Mouse (Mus musculus): ENCODE results near the gene Gm8947. TPM values are rescaled to one million over a fixed set of nuclear protein-coding genes. Genes with fewer than 3 reads are reported as not detected.
A peak's percentile ranks its signal among the peaks of the same experiment; 100 is the strongest.
"Not testable (repeated sequence)": the region's sequence is repeated elsewhere in the genome, so short reads cannot be mapped to it uniquely, and the experiment has no call there.

Gene Gm8947
- polyA plus RNA-seq, 1 experiment = 0.17 TPM

DNA sequence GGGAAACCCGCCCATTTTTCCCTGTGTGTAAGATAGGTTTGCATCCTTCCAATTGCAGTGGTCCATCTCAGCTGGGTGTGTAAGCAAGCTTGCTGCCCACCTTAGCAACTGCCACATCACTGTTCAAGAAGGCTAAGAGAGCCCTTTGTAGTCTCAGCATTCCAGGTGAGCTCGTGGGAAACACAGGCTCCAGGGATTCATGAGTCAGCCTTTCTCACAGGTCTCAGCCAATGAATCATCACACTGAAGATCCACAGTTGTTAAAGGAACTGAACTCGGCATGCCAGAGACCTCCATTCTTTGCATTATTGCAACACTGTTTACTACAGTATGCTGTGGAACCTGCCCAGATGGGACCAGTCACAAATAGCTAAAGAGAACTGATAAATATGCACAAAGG lies 23.5 kb upstream of the Gm8947 start:
- Histone ChIP-seq H3K4me1 (ENCODE audit: control insufficient read depth, insufficient read depth, low read length) (no peaks in the 10 kb centered on the region), H3K4me3 (ENCODE audit: control insufficient read depth, low read depth, low read length) (no peak overlapping the region), H3K27me3 (ENCODE audit: control insufficient read depth, insufficient read depth, low read length) (no peaks in the 10 kb centered on the region), H3K27ac (ENCODE audit: control insufficient read depth, insufficient read depth, low read depth, low read length) (no peak overlapping the region), H3K36me3 (ENCODE audit: control insufficient read depth, insufficient read depth, low read length) (no peaks in the 10 kb centered on the region)
- TF ChIP-seq CTCF (IDR thresholded peaks at IDR 0.05; ENCODE audit: control insufficient read depth, insufficient read depth, insufficient replicate concordance, low read depth, low read length) (no peak), POLR2A (IDR thresholded peaks at IDR 0.05; ENCODE audit: control insufficient read depth, low read depth, low read length) (no peak)

DNA sequence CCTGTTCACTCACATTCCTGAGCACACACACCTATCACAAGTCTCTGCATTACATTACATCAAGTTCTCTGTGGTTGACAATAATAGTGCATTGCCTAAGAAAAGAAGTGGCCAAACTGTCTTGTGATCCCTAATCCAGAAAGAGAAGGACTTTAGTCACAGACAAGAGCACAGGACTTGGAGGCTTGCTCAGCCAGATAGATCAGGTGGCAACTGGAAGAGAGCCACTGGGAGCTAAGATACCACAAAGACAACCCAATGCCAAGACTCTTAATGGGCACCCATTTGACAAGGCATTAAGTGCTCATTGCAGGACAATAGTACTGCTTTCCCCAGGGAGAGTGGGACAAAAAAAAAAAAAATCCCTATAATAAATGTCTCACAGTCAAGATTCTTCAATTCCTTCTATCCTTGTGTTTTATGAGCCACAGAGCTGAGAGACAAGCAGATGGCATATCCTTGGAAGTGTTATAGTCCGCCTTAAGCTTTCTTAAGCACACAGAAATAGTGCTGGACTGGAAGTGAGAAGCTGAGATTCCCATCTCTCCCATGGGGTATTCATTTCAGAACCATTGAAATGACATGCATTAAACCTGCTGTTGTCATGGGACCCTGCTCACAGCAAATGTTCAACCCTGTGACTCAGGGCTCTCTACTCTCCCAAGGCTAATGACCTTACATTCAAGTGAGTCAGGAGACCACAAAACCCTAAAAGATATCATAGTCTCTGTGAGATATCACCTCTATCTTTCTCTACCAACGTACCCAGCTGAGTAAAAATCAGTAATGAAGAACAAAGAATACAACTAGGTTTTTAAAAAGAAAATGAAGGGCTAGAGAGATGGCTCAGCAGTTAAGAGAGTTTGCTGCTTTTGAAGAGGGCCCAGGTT lies 20.4 kb upstream of the Gm8947 start:
- no peak overlapping the region for H3K4me3 ChIP-seq (ENCODE audit: control insufficient read depth, low read depth, low read length)
- H3K27ac ChIP-seq (ENCODE audit: control insufficient read depth, insufficient read depth, low read depth, low read length) = no peak overlapping the region
- no peaks in the 10 kb centered on the region for H3K36me3 ChIP-seq (ENCODE audit: control insufficient read depth, insufficient read depth, low read length)
- TF ChIP-seq CTCF (IDR thresholded peaks at IDR 0.05; ENCODE audit: control insufficient read depth, insufficient read depth, insufficient replicate concordance, low read depth, low read length) = no peak
- TF ChIP-seq POLR2A (IDR thresholded peaks at IDR 0.05; ENCODE audit: control insufficient read depth, low read depth, low read length) = no peak
- H3K27me3 ChIP-seq (ENCODE audit: control insufficient read depth, insufficient read depth, low read length) = no peaks in the 10 kb centered on the region
- no peaks in the 10 kb centered on the region; the same call in 1 of the 2 replicates for H3K4me1 ChIP-seq (ENCODE audit: control insufficient read depth, insufficient read depth, low read length)

DNA sequence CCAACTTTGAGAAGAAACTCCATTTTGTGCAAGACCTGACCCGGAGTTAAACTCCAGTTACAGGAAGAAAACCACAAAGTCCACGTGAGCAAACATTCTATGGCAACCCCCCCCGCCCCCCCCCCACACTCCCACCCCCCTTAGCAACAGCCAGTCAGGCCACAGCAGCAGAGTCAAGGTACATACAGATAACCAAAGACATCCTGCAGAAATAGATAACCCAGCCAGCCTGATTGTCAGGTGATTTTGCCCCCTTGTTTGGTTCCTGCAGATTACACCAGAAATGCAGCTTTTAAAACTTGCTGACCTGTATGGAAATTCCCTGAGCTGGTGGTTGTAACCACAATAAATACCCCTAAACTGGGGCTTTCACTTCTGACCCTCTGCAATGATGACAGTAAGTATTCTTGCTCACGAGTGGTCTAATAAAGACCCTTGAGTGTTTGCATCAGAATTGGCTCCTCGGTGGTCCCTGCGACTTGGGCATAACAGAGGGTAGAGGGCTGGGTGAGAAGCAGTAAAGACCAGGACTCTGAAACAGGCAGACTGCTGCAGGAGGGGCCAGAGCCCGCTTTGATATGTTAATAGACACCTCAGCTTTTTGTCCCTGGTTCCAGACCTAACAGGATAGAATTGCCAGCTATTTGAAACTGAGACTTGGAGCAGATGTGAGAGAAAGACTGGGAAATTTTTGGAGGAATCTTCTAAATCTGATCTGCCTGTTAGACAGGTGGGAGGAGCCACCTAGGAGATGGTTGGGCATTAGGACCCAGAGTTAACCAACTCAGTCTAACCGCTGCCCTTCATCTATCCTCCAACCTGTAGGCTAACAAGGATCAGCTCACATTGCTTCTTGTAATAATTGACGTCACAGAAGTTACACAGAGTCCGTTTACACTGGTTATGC lies 14.9 kb upstream of the Gm8947 start:
- TF ChIP-seq POLR2A (IDR thresholded peaks at IDR 0.05; ENCODE audit: control insufficient read depth, low read depth, low read length) = no peak
- no peak for TF ChIP-seq CTCF (IDR thresholded peaks at IDR 0.05; ENCODE audit: control insufficient read depth, insufficient read depth, insufficient replicate concordance, low read depth, low read length)
- Histone ChIP-seq H3K27me3 (ENCODE audit: control insufficient read depth, insufficient read depth, low read length) (no peaks in the 10 kb centered on the region), H3K36me3 (ENCODE audit: control insufficient read depth, insufficient read depth, low read length) (no peaks in the 10 kb centered on the region), H3K4me3 (ENCODE audit: control insufficient read depth, low read depth, low read length) (peak overlapping the region; percentile 80), H3K4me1 (ENCODE audit: control insufficient read depth, insufficient read depth, low read length) (peaks cover 4% of the 10 kb centered on the region), H3K27ac (ENCODE audit: control insufficient read depth, insufficient read depth, low read depth, low read length) (peak overlapping the region; percentile 63)

DNA sequence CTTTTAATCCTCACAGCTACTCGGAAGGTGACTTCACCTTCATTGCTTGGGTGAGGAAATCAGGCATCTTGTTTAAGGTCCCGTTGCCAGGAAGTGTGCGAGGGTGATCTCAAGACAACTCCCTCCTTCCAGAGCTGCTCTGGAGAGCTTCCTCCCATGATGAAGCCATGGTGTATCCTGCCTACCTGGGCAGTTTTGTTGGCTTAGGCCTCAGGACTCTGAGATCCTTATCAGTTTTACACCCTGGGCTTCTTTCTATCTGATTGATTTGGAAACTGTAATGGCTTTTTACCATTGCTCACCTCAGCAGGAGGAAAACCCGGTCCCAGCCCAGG lies 14.3 kb upstream of the Gm8947 start:
- TF ChIP-seq CTCF (IDR thresholded peaks at IDR 0.05; ENCODE audit: control insufficient read depth, insufficient read depth, insufficient replicate concordance, low read depth, low read length) (no peak), POLR2A (IDR thresholded peaks at IDR 0.05; ENCODE audit: control insufficient read depth, low read depth, low read length) (no peak)
- Histone ChIP-seq H3K27ac (ENCODE audit: control insufficient read depth, insufficient read depth, low read depth, low read length) (peak overlapping the region; percentile 63), H3K4me1 (ENCODE audit: control insufficient read depth, insufficient read depth, low read length) (peaks cover 4% of the 10 kb centered on the region), H3K27me3 (ENCODE audit: control insufficient read depth, insufficient read depth, low read length) (no peaks in the 10 kb centered on the region), H3K36me3 (ENCODE audit: control insufficient read depth, insufficient read depth, low read length) (no peaks in the 10 kb centered on the region), H3K4me3 (ENCODE audit: control insufficient read depth, low read depth, low read length) (peak overlapping the region; percentile 80)

DNA sequence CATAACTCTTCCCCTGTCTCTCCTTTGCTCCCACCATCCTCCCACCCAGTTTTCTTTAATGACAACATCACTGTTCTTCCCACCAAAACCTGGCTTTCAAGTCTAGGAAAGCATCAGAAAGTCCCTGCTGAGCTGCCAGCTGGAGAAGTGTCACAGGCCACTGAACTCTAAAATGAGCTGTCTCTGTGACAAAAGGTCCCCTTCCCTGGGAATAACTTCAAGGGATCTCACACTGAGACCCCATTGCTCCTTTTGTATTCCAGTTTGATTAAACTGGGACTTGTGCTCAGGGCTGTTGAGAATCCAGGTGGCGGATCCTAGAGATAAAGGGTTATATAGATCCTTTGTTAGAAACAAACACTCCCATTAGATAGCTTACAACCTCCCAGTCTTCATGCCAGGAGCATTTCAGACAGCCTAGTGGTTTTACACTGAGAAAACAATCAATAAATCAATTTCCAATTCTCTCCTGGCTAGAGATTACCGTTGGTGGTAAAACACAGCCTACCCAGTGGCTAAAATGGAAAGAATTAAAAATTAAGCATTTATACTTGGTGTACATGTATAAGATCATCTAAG lies 13.6 kb upstream of the Gm8947 start:
- TF ChIP-seq POLR2A (IDR thresholded peaks at IDR 0.05; ENCODE audit: control insufficient read depth, low read depth, low read length) = no peak
- TF ChIP-seq CTCF (IDR thresholded peaks at IDR 0.05; ENCODE audit: control insufficient read depth, insufficient read depth, insufficient replicate concordance, low read depth, low read length) = no peak
- Histone ChIP-seq H3K36me3 (ENCODE audit: control insufficient read depth, insufficient read depth, low read length) (no peaks in the 10 kb centered on the region), H3K4me1 (ENCODE audit: control insufficient read depth, insufficient read depth, low read length) (peaks cover 4% of the 10 kb centered on the region), H3K27me3 (ENCODE audit: control insufficient read depth, insufficient read depth, low read length) (no peaks in the 10 kb centered on the region), H3K4me3 (ENCODE audit: control insufficient read depth, low read depth, low read length) (peak overlapping the region; percentile 34; the same call in 1 of the 2 replicates), H3K27ac (ENCODE audit: control insufficient read depth, insufficient read depth, low read depth, low read length) (no peak overlapping the region)

DNA sequence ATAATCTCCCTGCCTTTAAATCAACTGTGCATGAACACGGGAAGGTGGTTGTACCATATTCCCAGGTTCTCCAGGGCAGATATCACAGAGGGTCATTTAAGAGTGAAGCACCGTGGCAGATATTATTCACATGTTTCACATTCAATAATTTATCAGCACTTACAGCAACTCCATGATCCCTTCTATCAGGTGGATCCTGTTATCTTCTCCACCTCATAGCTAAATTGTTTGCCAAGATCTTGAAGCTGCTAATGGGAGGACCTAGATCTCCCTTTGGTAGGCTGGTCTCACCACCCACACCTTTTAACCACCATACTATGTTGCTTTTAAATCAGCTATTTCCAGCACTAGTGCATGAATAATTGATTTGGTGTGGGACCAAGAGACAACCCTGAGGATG lies 12.0 kb upstream of the Gm8947 start:
- TF ChIP-seq POLR2A (IDR thresholded peaks at IDR 0.05; ENCODE audit: control insufficient read depth, low read depth, low read length) (no peak), CTCF (IDR thresholded peaks at IDR 0.05; ENCODE audit: control insufficient read depth, insufficient read depth, insufficient replicate concordance, low read depth, low read length) (no peak)
- Histone ChIP-seq H3K27me3 (ENCODE audit: control insufficient read depth, insufficient read depth, low read length) (no peaks in the 10 kb centered on the region), H3K4me1 (ENCODE audit: control insufficient read depth, insufficient read depth, low read length) (peaks cover 4% of the 10 kb centered on the region), H3K36me3 (ENCODE audit: control insufficient read depth, insufficient read depth, low read length) (no peaks in the 10 kb centered on the region), H3K4me3 (ENCODE audit: control insufficient read depth, low read depth, low read length) (no peak overlapping the region), H3K27ac (ENCODE audit: control insufficient read depth, insufficient read depth, low read depth, low read length) (no peak overlapping the region)

DNA sequence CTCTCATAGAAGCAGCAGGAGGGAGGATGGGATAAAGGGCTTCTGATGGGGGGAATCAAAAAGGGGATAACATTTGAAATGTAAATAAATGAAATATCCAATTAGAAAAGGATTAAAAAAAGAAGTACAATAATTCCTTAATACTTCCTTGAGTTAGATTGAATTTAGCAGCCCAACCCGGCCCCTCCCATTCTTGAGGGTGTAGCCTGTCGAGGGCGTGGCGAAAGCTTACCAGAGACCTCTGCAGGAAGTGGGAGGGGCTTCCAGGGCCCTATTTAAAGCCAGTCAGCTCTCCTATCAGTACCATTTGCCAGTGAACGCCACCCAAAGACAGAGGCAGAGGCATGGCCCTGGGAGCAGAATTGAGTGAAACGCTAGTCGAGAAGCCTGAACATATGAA lies 9.9 kb upstream of the Gm8947 start, which contains the start of gene Gm47985:
Gene Gm47985 (plus strand): TSS at position 272 of the 400 bp plus-strand sequence.
- not testable (repeated sequence) for H3K27ac ChIP-seq (ENCODE audit: control insufficient read depth, insufficient read depth, low read depth, low read length); H3K4me1 ChIP-seq (ENCODE audit: control insufficient read depth, insufficient read depth, low read length); H3K27me3 ChIP-seq (ENCODE audit: control insufficient read depth, insufficient read depth, low read length); H3K4me3 ChIP-seq (ENCODE audit: control insufficient read depth, low read depth, low read length); H3K36me3 ChIP-seq (ENCODE audit: control insufficient read depth, insufficient read depth, low read length)

DNA sequence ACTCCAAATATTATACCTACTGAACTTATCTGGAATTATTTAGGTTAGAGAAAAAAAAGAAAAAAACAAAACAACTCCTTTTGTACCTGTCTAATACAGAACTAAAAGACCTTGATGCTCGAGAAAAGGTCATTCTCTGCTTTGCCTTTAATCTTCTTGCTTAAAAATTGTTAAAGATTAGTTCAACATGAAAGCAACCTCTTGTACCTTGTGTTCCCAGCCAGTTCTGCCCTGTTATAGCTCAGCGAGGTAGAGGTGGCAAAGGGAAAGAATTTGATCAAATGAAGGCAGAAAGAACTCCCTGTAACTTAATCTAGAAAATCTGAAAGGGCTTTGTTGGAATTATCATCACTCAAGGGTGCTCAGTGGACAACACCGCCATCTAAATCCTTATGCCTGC lies 6.0 kb upstream of the Gm8947 start:
- H3K27ac ChIP-seq (ENCODE audit: control insufficient read depth, insufficient read depth, low read depth, low read length); H3K4me1 ChIP-seq (ENCODE audit: control insufficient read depth, insufficient read depth, low read length); H3K27me3 ChIP-seq (ENCODE audit: control insufficient read depth, insufficient read depth, low read length); H3K4me3 ChIP-seq (ENCODE audit: control insufficient read depth, low read depth, low read length); H3K36me3 ChIP-seq (ENCODE audit: control insufficient read depth, insufficient read depth, low read length): not testable (repeated sequence)

DNA sequence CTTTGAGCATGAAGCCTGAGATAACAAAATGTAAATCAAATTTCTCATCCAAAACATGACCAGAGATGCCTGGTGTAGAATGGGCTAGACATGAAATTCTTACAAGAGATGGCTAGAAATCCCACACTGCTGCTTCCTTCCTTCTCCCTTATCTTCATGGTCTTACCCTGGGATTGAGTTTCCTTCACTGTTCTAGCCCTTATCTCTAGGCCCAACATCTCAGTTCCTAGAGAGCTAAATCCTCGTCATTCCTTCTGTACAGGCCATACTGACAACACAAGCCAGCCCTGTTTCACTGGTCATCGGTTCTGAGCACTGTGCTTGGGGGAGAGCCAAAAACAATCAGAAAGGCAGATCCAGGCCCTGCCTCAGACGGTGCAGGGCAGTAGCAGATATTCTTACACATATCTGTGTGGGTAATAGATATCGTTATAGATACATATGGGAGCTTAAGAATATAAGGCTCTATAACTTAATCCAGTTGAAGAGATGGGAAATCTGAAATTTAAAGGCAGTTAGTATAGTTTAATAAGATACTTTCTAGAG lies 5.2 kb upstream of the Gm8947 start:
- not testable (repeated sequence) for H3K36me3 ChIP-seq (ENCODE audit: control insufficient read depth, insufficient read depth, low read length); H3K4me3 ChIP-seq (ENCODE audit: control insufficient read depth, low read depth, low read length); H3K4me1 ChIP-seq (ENCODE audit: control insufficient read depth, insufficient read depth, low read length); H3K27ac ChIP-seq (ENCODE audit: control insufficient read depth, insufficient read depth, low read depth, low read length); H3K27me3 ChIP-seq (ENCODE audit: control insufficient read depth, insufficient read depth, low read length)
